Mouse (Mus musculus) spleen, adult 2 months (tissue): ENCODE data around the gene C8a. TPM values are rescaled to one million over a fixed set of nuclear protein-coding genes. Genes with fewer than 3 reads are reported as not detected.
A peak's percentile ranks its signal among the peaks of the same experiment; 100 is the strongest.

Source experiments
- DNase-seq, 2 experiments: peaks; one replicate each; pipeline versions ENCODE4 v3.0.0 to v3.0.0-alpha.2; 2012 to 2021; ENCODE audit warnings: low spot score in 2 of 2, low read depth in 1 of 2
- H3K27ac ChIP-seq: fragments of 200-500 bp; 2 replicates; pipeline ENCODE4 v1.5.1; 2012; ENCODE audit warnings: low read length, inconsistent platforms; ENCODE audit not compliant: insufficient read depth
- H3K27me3 ChIP-seq: fragments of 200-500 bp; 2 replicates; pipeline ENCODE4 v1.6.1; 2012; ENCODE audit warnings: mild to moderate bottlenecking, moderate library complexity, low read length, inconsistent platforms; ENCODE audit not compliant: control insufficient read depth, insufficient read depth
- H3K36me3 ChIP-seq: fragments of 200-500 bp; 2 replicates; pipeline ENCODE4 v1.6.1; 2012; ENCODE audit warnings: mild to moderate bottlenecking, low read length, inconsistent platforms; ENCODE audit not compliant: control insufficient read depth, insufficient read depth
- H3K4me1 ChIP-seq: fragments of 200-500 bp; 2 replicates; pipeline ENCODE4 v1.6.1; 2011; ENCODE audit warnings: inconsistent platforms; ENCODE audit not compliant: control insufficient read depth, insufficient read depth, insufficient read length
- H3K4me3 ChIP-seq: fragments of 200-500 bp; 2 replicates; pipeline ENCODE4 v1.5.1; 2011; ENCODE audit warnings: mild to moderate bottlenecking, inconsistent platforms; ENCODE audit not compliant: insufficient read depth, insufficient read length; ENCODE audit errors: extremely low read depth
- CTCF ChIP-seq: fragments of 200-500 bp; IDR thresholded peaks from 2 replicates; pipeline ENCODE4 v1.5.1; 2011; ENCODE audit warnings: mild to moderate bottlenecking, inconsistent platforms; ENCODE audit not compliant: insufficient read depth, insufficient read length, insufficient replicate concordance; ENCODE audit errors: extremely low read depth
- POLR2A ChIP-seq: fragments of 200-500 bp; IDR thresholded peaks from 2 replicates; pipeline ENCODE4 v1.6.1; 2011; ENCODE audit warnings: low read depth, low read length, inconsistent platforms
- WGBS: fragments of 180-500 bp; shearing (Covaris S2); methylation state at CpG from one replicate; pipeline ENCODE4 v1.1.7; 2018; 5-methylcytosine and 5-hydroxymethylcytosine counted together
- polyA plus RNA-seq: library from polyadenylated mRNA; depleted of rRNA; stranded (reverse); fragments of >200 nt; gene quantifications from 2 replicates; pipeline ENCODE4 v1.2.3, GENCODE M21; 2012

C8a gene
- polyA plus RNA-seq, 1 experiment = not detected

GRCm38 (mm10) chr4:104902836-104903235 lies 26.6 kb upstream of the C8a start:
- Histone ChIP-seq H3K27ac (no peak overlapping the region), H3K36me3 (no peaks in the 10 kb centered on the region), H3K4me1 (no peaks in the 10 kb centered on the region), H3K4me3 (no peak overlapping the region), H3K27me3 (no peaks in the 10 kb centered on the region)
- no peak for TF ChIP-seq CTCF
- TF ChIP-seq POLR2A = no peak
- no peak for DNase-seq
- 81% methylated on average over 2 of the region's 2 CpGs for WGBS

- H3K27me3 ChIP-seq = no peaks in the 10 kb centered on the region
- WGBS = 61% methylated on average over 13 of the region's 13 CpGs
- H3K36me3 ChIP-seq = no peaks in the 10 kb centered on the region
- TF ChIP-seq CTCF = peak; percentile 38; the same call in 1 of the 2 replicates
- no peak for TF ChIP-seq POLR2A
- no peak overlapping the region for H3K27ac ChIP-seq
- no peak overlapping the region for H3K4me3 ChIP-seq
- H3K4me1 ChIP-seq = no peaks in the 10 kb centered on the region
- DNase-seq = peak in 1 of 2 experiments; percentile 3
Observed at GRCm38 (mm10) chr4:104894004-104894734, 18.0 kb upstream of the C8a start.

GRCm38 (mm10) chr4:104893588-104893987 lies 17.4 kb upstream of the C8a start:
- Histone ChIP-seq H3K4me1 (no peaks in the 10 kb centered on the region), H3K36me3 (no peaks in the 10 kb centered on the region), H3K27me3 (no peaks in the 10 kb centered on the region), H3K4me3 (no peak overlapping the region), H3K27ac (no peak overlapping the region)
- TF ChIP-seq CTCF = no peak
- no peak for TF ChIP-seq POLR2A
- DNase-seq = no peak
- WGBS = 81% methylated on average over 5 of the region's 5 CpGs

- Histone ChIP-seq H3K36me3 (no peaks in the 10 kb centered on the region), H3K4me3 (no peak overlapping the region), H3K27me3 (no peaks in the 10 kb centered on the region), H3K27ac (no peak overlapping the region), H3K4me1 (no peaks in the 10 kb centered on the region)
- no peak for DNase-seq
- WGBS = 65% methylated on average over 7 of the region's 7 CpGs
- TF ChIP-seq CTCF (no peak), POLR2A (no peak)
Observed at GRCm38 (mm10) chr4:104891708-104892107, 15.5 kb upstream of the C8a start.

- no peak overlapping the region for H3K4me3 ChIP-seq
- TF ChIP-seq CTCF (no peak), POLR2A (no peak)
- no peak overlapping the region for H3K27ac ChIP-seq
- no peaks in the 10 kb centered on the region for H3K27me3 ChIP-seq
- WGBS = 74% methylated on average over 9 of the region's 9 CpGs
- no peaks in the 10 kb centered on the region for H3K4me1 ChIP-seq
- no peaks in the 10 kb centered on the region for H3K36me3 ChIP-seq
- no peak for DNase-seq
Observed at GRCm38 (mm10) chr4:104888499-104889262, 12.5 kb upstream of the C8a start.

GRCm38 (mm10) chr4:104887486-104887885 lies 11.3 kb upstream of the C8a start:
- H3K27me3 ChIP-seq = no peaks in the 10 kb centered on the region
- WGBS = 85% methylated on average over 9 of the region's 9 CpGs
- TF ChIP-seq POLR2A (no peak), CTCF (no peak)

More at GRCm38 (mm10) chr4:104887486-104887885, 11.3 kb upstream of the C8a start:
- no peak overlapping the region for H3K27ac ChIP-seq
- H3K36me3 ChIP-seq = no peaks in the 10 kb centered on the region
- H3K4me3 ChIP-seq = no peak overlapping the region
- H3K4me1 ChIP-seq = no peaks in the 10 kb centered on the region
- DNase-seq = no peak
